Mouse (Mus musculus): ENCODE data around the gene Tor1a. TPM values are rescaled to one million over a fixed set of nuclear protein-coding genes. Genes with fewer than 3 reads are reported as not detected.

Tor1a gene
- total and polyA plus RNA-seq, 2 experiments from 2014 or later: 88.7 to 90.3 TPM

- Histone ChIP-seq H3K9ac (replicated peaks; ENCODE audit: low read length, poor library complexity, severe bottlenecking) (peak overlapping the region; percentile 61; the same call in 1 of the 2 replicates), H3K4me1 (ENCODE audit: insufficient read depth, low read length) (0 out of 2 replicates have a peak, but pooled peaks cover 2% of the 10 kb centered on the region), H3K36me3 (ENCODE audit: insufficient read depth, low read length) (no peaks in the 10 kb centered on the region), H3K27me3 (ENCODE audit: insufficient read depth, low read length) (no peaks in the 10 kb centered on the region), H3K9me3 (ENCODE audit: low read length) (no peaks in the 10 kb centered on the region), H3K4me2 (ENCODE audit: low read depth, low read length, poor library complexity, severe bottlenecking) (peak overlapping the region; percentile 60), H3K4me3 (ENCODE audit: low read depth, low read length) (peak overlapping the region; percentile 23), H3K27ac (ENCODE audit: low read depth, low read length) (peak overlapping the region; percentile 72)
- DNase-seq (ENCODE audit: low spot score): no peak
- ATAC-seq (ENCODE audit: low FRiP score): peak; percentile 49; the same call in 1 of the 2 replicates
- 34% methylated on average over 12 of the region's 12 CpGs for WGBS
- TF ChIP-seq CTCF (IDR thresholded peaks at IDR 0.05): no peak
Observed at GRCm38 (mm10) chr2:30928893-30929482, 38.7 kb downstream of the Tor1a start.

- 0 out of 2 replicates have a peak, but pooled peaks have one; percentile 45 for ATAC-seq (ENCODE audit: low FRiP score)
- Histone ChIP-seq H3K9ac (replicated peaks; ENCODE audit: low read length, poor library complexity, severe bottlenecking) (no peak overlapping the region), H3K4me2 (ENCODE audit: low read depth, low read length, poor library complexity, severe bottlenecking) (no peak overlapping the region), H3K36me3 (ENCODE audit: insufficient read depth, low read length) (no peaks in the 10 kb centered on the region), H3K27me3 (ENCODE audit: insufficient read depth, low read length) (no peaks in the 10 kb centered on the region), H3K27ac (ENCODE audit: low read depth, low read length) (peak overlapping the region; percentile 55), H3K9me3 (ENCODE audit: low read length) (no peaks in the 10 kb centered on the region), H3K4me3 (ENCODE audit: low read depth, low read length) (no peak overlapping the region), H3K4me1 (ENCODE audit: insufficient read depth, low read length) (0 out of 2 replicates have a peak, but pooled peaks cover 2% of the 10 kb centered on the region)
- peak; percentile 88 for DNase-seq (ENCODE audit: low spot score)
- TF ChIP-seq CTCF (IDR thresholded peaks at IDR 0.05): peak; percentile 93
- 25% methylated on average over 14 of the region's 14 CpGs for WGBS
Observed at GRCm38 (mm10) chr2:30927844-30928628, 39.7 kb downstream of the Tor1a start.

GRCm38 (mm10) chr2:30927151-30927781, 40.5 kb downstream of the Tor1a start:
- H3K4me3 ChIP-seq (ENCODE audit: low read depth, low read length): no peak overlapping the region
- peak; percentile 47 for DNase-seq (ENCODE audit: low spot score)
- ATAC-seq (ENCODE audit: low FRiP score): no peak
- WGBS: 61% methylated on average over 9 of the region's 9 CpGs
- H3K27me3 ChIP-seq (ENCODE audit: insufficient read depth, low read length): no peaks in the 10 kb centered on the region
- no peaks in the 10 kb centered on the region for H3K36me3 ChIP-seq (ENCODE audit: insufficient read depth, low read length)
- peak overlapping the region; percentile 55 for H3K27ac ChIP-seq (ENCODE audit: low read depth, low read length)
- TF ChIP-seq CTCF (IDR thresholded peaks at IDR 0.05): no peak
- no peak overlapping the region for H3K4me2 ChIP-seq (ENCODE audit: low read depth, low read length, poor library complexity, severe bottlenecking)
- 0 out of 2 replicates have a peak, but pooled peaks cover 2% of the 10 kb centered on the region for H3K4me1 ChIP-seq (ENCODE audit: insufficient read depth, low read length)
- no peaks in the 10 kb centered on the region for H3K9me3 ChIP-seq (ENCODE audit: low read length)
- H3K9ac ChIP-seq (replicated peaks; ENCODE audit: low read length, poor library complexity, severe bottlenecking): no peak overlapping the region

GRCm38 (mm10) chr2:30926381-30926780, 41.4 kb downstream of the Tor1a start:
- Histone ChIP-seq H3K4me3 (ENCODE audit: low read depth, low read length) (no peak overlapping the region), H3K36me3 (ENCODE audit: insufficient read depth, low read length) (no peaks in the 10 kb centered on the region), H3K27me3 (ENCODE audit: insufficient read depth, low read length) (no peaks in the 10 kb centered on the region), H3K9me3 (ENCODE audit: low read length) (no peaks in the 10 kb centered on the region), H3K27ac (ENCODE audit: low read depth, low read length) (no peak overlapping the region), H3K4me1 (ENCODE audit: insufficient read depth, low read length) (0 out of 2 replicates have a peak, but pooled peaks cover 2% of the 10 kb centered on the region), H3K4me2 (ENCODE audit: low read depth, low read length, poor library complexity, severe bottlenecking) (no peak overlapping the region), H3K9ac (replicated peaks; ENCODE audit: low read length, poor library complexity, severe bottlenecking) (no peak overlapping the region)
- 71% methylated on average over 4 of the region's 4 CpGs for WGBS
- DNase-seq (ENCODE audit: low spot score) (no peak), ATAC-seq (ENCODE audit: low FRiP score) (no peak)
- TF ChIP-seq CTCF (IDR thresholded peaks at IDR 0.05): no peak

- Histone ChIP-seq H3K36me3 (ENCODE audit: insufficient read depth, low read length) (no peaks in the 10 kb centered on the region), H3K27me3 (ENCODE audit: insufficient read depth, low read length) (no peaks in the 10 kb centered on the region), H3K9me3 (ENCODE audit: low read length) (no peaks in the 10 kb centered on the region), H3K9ac (replicated peaks; ENCODE audit: low read length, poor library complexity, severe bottlenecking) (no peak overlapping the region), H3K27ac (ENCODE audit: low read depth, low read length) (no peak overlapping the region), H3K4me2 (ENCODE audit: low read depth, low read length, poor library complexity, severe bottlenecking) (no peak overlapping the region), H3K4me3 (ENCODE audit: low read depth, low read length) (no peak overlapping the region), H3K4me1 (ENCODE audit: insufficient read depth, low read length) (0 out of 2 replicates have a peak, but pooled peaks cover 2% of the 10 kb centered on the region)
- no peak for ATAC-seq (ENCODE audit: low FRiP score)
- no peak for TF ChIP-seq CTCF (IDR thresholded peaks at IDR 0.05)
- DNase-seq (ENCODE audit: low spot score): no peak
- whole genome bisulfite sequencing: 83% methylated on average over 4 of the region's 4 CpGs
Observed at GRCm38 (mm10) chr2:30925181-30925580, 42.6 kb downstream of the Tor1a start.
